Mouse (Mus musculus): ENCODE measurements around the gene Gm16181. TPM values are rescaled to one million over a fixed set of nuclear protein-coding genes. Genes with fewer than 3 reads are reported as not detected.

The Gm16181 gene
- total and polyA plus RNA-seq, 2 experiments from 2014 or later = not detected

DNA sequence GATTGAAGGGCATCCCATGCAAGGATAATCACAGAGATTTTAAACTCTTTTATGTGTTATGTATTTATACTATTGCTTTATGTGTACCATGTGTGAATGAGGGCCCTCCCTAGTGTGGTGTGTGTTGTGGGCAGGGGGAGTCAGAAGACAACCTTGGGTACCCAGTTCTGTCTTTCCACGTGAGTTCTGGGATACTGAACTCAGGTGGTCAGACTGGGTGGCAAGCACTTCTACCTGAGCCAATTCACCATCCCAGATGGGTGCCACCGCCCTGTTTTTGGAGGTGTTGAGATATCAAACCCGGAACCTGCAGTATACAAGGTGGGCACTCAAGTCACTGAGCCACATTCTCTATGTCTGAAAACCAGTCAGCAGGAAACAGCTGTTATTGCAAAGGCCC is 51.6 kb downstream of the Gm16181 start:
- no peak overlapping the region for H3K27ac ChIP-seq (ENCODE audit: low read depth, low read length)
- no peak overlapping the region for H3K9ac ChIP-seq
- H3K9me3 ChIP-seq (ENCODE audit: low read length) = no peaks in the 10 kb centered on the region
- TF ChIP-seq CTCF (IDR thresholded peaks at IDR 0.05; ENCODE audit: low read depth) = no peak
- H3K4me1 ChIP-seq (ENCODE audit: insufficient read depth) = no peaks in the 10 kb centered on the region
- H3K27me3 ChIP-seq (ENCODE audit: insufficient read depth, low read length) = no peaks in the 10 kb centered on the region
- H3K4me2 ChIP-seq (ENCODE audit: low read depth) = no peak overlapping the region
- no peaks in the 10 kb centered on the region for H3K36me3 ChIP-seq (ENCODE audit: insufficient read depth)
- no peak overlapping the region for H3K4me3 ChIP-seq (ENCODE audit: low read depth, low read length)
- DNase-seq = no peak
- no peak for ATAC-seq
- 78% methylated on average over 3 of the region's 3 CpGs for WGBS

Small RNA genes within 50 kb of the gene (microRNA-seq; reads per million reads assigned to microRNA genes)
- gene Mir6973a (0 reads per million in 2 experiments), gene Mir6974 (0 reads per million in 2 experiments), gene Mir6975 (0.77 to 3.5 reads per million in 2 experiments), gene Mir8094 (0.39 to 0.49 reads per million in 2 experiments)

Other genes with a start within 250 kb of the Gm16181 start
Only the 30 nearest of the 38 such genes appear.
- 2.2 and 2.7 TPM in 2 replicates for gene Sapcd1, start 192.8 kb upstream of the Gm16181 start, total RNA-seq (2014; rRNA removed)
- 1.6 TPM in 2 replicates for gene Sapcd1, start 192.8 kb upstream of the Gm16181 start, polyA plus RNA-seq (2015; fragmentation: Nextera tagmentation; extraction: Ambion mirVana)
- gene Msh5, start 174.1 kb upstream of the Gm16181 start, total RNA-seq (2014; rRNA removed) = 1.3 and 2.2 TPM in 2 replicates
- gene Msh5, start 174.1 kb upstream of the Gm16181 start, polyA plus RNA-seq (2015; fragmentation: Nextera tagmentation; extraction: Ambion mirVana) = 1.1 and 1.3 TPM in 2 replicates
- gene Clic1, start 170.9 kb upstream of the Gm16181 start, total RNA-seq (2014; rRNA removed) = 26.8 and 29.3 TPM in 2 replicates
- gene Clic1, start 170.9 kb upstream of the Gm16181 start, polyA plus RNA-seq (2015; fragmentation: Nextera tagmentation; extraction: Ambion mirVana) = 47.9 and 50.5 TPM in 2 replicates
- 167 and 220 TPM in 2 replicates for gene Ddah2, start 161.8 kb upstream of the Gm16181 start, total RNA-seq (2014; rRNA removed)
- 261 and 299 TPM in 2 replicates for gene Ddah2, start 161.8 kb upstream of the Gm16181 start, polyA plus RNA-seq (2015; fragmentation: Nextera tagmentation; extraction: Ambion mirVana)
- gene Ly6g6c, start 155.4 kb upstream of the Gm16181 start, total RNA-seq (2014; rRNA removed) = not detected in 2 replicates
- gene Ly6g6c, start 155.4 kb upstream of the Gm16181 start, polyA plus RNA-seq (2015; fragmentation: Nextera tagmentation; extraction: Ambion mirVana) = not detected in 2 replicates
- not detected in 2 replicates for gene Mpig6b, start 154.7 kb upstream of the Gm16181 start, total RNA-seq (2014; rRNA removed)
- gene Mpig6b, start 154.7 kb upstream of the Gm16181 start, polyA plus RNA-seq (2015; fragmentation: Nextera tagmentation; extraction: Ambion mirVana) = 0.08 TPM in 2 replicates
- gene Ly6g6e, start 143.9 kb upstream of the Gm16181 start, total RNA-seq (2014; rRNA removed) = 0.38 and 3.9 TPM in 2 replicates
- gene Ly6g6e, start 143.9 kb upstream of the Gm16181 start, polyA plus RNA-seq (2015; fragmentation: Nextera tagmentation; extraction: Ambion mirVana) = 2.9 and 3.9 TPM in 2 replicates
- gene Ly6g6d, start 142.8 kb upstream of the Gm16181 start, total RNA-seq (2014; rRNA removed) = 3.8 TPM in 1 of 2 replicates, not detected in the other
- 1.2 and 1.6 TPM in 2 replicates for gene Ly6g6d, start 142.8 kb upstream of the Gm16181 start, polyA plus RNA-seq (2015; fragmentation: Nextera tagmentation; extraction: Ambion mirVana)
- gene Ly6g6f, start 135.2 kb upstream of the Gm16181 start, total RNA-seq (2014; rRNA removed) = 0.23 TPM in 1 of 2 replicates, not detected in the other
- gene Ly6g6f, start 135.2 kb upstream of the Gm16181 start, polyA plus RNA-seq (2015; fragmentation: Nextera tagmentation; extraction: Ambion mirVana) = not detected in 2 replicates
- gene Abhd16a, start 131.6 kb upstream of the Gm16181 start, total RNA-seq (2014; rRNA removed) = 139 and 202 TPM in 2 replicates
- gene Abhd16a, start 131.6 kb upstream of the Gm16181 start, polyA plus RNA-seq (2015; fragmentation: Nextera tagmentation; extraction: Ambion mirVana) = 92.8 and 96.3 TPM in 2 replicates
- not detected in 2 replicates for gene Ly6g5c, start 112.6 kb upstream of the Gm16181 start, total RNA-seq (2014; rRNA removed)
- not detected in 2 replicates for gene Ly6g5c, start 112.6 kb upstream of the Gm16181 start, polyA plus RNA-seq (2015; fragmentation: Nextera tagmentation; extraction: Ambion mirVana)
- gene Ly6g5b, start 105.4 kb upstream of the Gm16181 start, total RNA-seq (2014; rRNA removed) = 0.54 and 1.1 TPM in 2 replicates
- gene Ly6g5b, start 105.4 kb upstream of the Gm16181 start, polyA plus RNA-seq (2015; fragmentation: Nextera tagmentation; extraction: Ambion mirVana) = 0.55 and 1.1 TPM in 2 replicates
- gene Gpank1, start 99.4 kb upstream of the Gm16181 start, total RNA-seq (2014; rRNA removed) = 16.9 and 20.5 TPM in 2 replicates
- gene Gpank1, start 99.4 kb upstream of the Gm16181 start, polyA plus RNA-seq (2015; fragmentation: Nextera tagmentation; extraction: Ambion mirVana) = 19.7 and 20.8 TPM in 2 replicates
- 240 and 247 TPM in 2 replicates for gene Csnk2b, start 98.8 kb upstream of the Gm16181 start, total RNA-seq (2014; rRNA removed)
- gene Csnk2b, start 98.8 kb upstream of the Gm16181 start, polyA plus RNA-seq (2015; fragmentation: Nextera tagmentation; extraction: Ambion mirVana) = 334 and 335 TPM in 2 replicates
- 15.3 and 26.2 TPM in 2 replicates for gene D17H6S53E, start 94.5 kb upstream of the Gm16181 start, total RNA-seq (2014; rRNA removed)
- 7.4 and 8.0 TPM in 2 replicates for gene D17H6S53E, start 94.5 kb upstream of the Gm16181 start, polyA plus RNA-seq (2015; fragmentation: Nextera tagmentation; extraction: Ambion mirVana)
- gene Apom, start 88.8 kb upstream of the Gm16181 start, total RNA-seq (2014; rRNA removed) = 0.71 and 0.77 TPM in 2 replicates
- not detected in 2 replicates for gene Apom, start 88.8 kb upstream of the Gm16181 start, polyA plus RNA-seq (2015; fragmentation: Nextera tagmentation; extraction: Ambion mirVana)
- gene Bag6, start 85.7 kb upstream of the Gm16181 start, total RNA-seq (2014; rRNA removed) = 285 and 340 TPM in 2 replicates
- gene Bag6, start 85.7 kb upstream of the Gm16181 start, polyA plus RNA-seq (2015; fragmentation: Nextera tagmentation; extraction: Ambion mirVana) = 68.2 and 71.9 TPM in 2 replicates
- 112 and 155 TPM in 2 replicates for gene Prrc2a, start 55.9 kb upstream of the Gm16181 start, total RNA-seq (2014; rRNA removed)
- 56.7 and 85.3 TPM in 2 replicates for gene Prrc2a, start 55.9 kb upstream of the Gm16181 start, polyA plus RNA-seq (2015; fragmentation: Nextera tagmentation; extraction: Ambion mirVana)
- gene Aif1, start 44.8 kb upstream of the Gm16181 start, total RNA-seq (2014; rRNA removed) = 1.9 and 3.6 TPM in 2 replicates
- gene Aif1, start 44.8 kb upstream of the Gm16181 start, polyA plus RNA-seq (2015; fragmentation: Nextera tagmentation; extraction: Ambion mirVana) = 8.4 and 10.0 TPM in 2 replicates
- gene Lst1, start 32.4 kb upstream of the Gm16181 start, total RNA-seq (2014; rRNA removed) = 15.7 and 17.4 TPM in 2 replicates
- 11.4 and 12.7 TPM in 2 replicates for gene Lst1, start 32.4 kb upstream of the Gm16181 start, polyA plus RNA-seq (2015; fragmentation: Nextera tagmentation; extraction: Ambion mirVana)
- 0.76 and 1.1 TPM in 2 replicates for gene Ltb, start 26.4 kb upstream of the Gm16181 start, total RNA-seq (2014; rRNA removed)
- gene Ltb, start 26.4 kb upstream of the Gm16181 start, polyA plus RNA-seq (2015; fragmentation: Nextera tagmentation; extraction: Ambion mirVana) = 0.64 and 1.1 TPM in 2 replicates
- gene Tnf, start 18.8 kb upstream of the Gm16181 start, total RNA-seq (2014; rRNA removed) = 0.71 TPM in 1 of 2 replicates, not detected in the other
- 0.09 TPM in 1 of 2 replicates, not detected in the other for gene Tnf, start 18.8 kb upstream of the Gm16181 start, polyA plus RNA-seq (2015; fragmentation: Nextera tagmentation; extraction: Ambion mirVana)
- gene Lta, start 15.5 kb upstream of the Gm16181 start, total RNA-seq (2014; rRNA removed) = 0.38 TPM in 1 of 2 replicates, not detected in the other
- gene Lta, start 15.5 kb upstream of the Gm16181 start, polyA plus RNA-seq (2015; fragmentation: Nextera tagmentation; extraction: Ambion mirVana) = 0.50 and 0.80 TPM in 2 replicates
- gene Atp6v1g2, start 12.8 kb downstream of the Gm16181 start, total RNA-seq (2014; rRNA removed) = 59.7 and 81.4 TPM in 2 replicates
- gene Atp6v1g2, start 12.8 kb downstream of the Gm16181 start, polyA plus RNA-seq (2015; fragmentation: Nextera tagmentation; extraction: Ambion mirVana) = 121 and 146 TPM in 2 replicates
- 17.1 and 24.5 TPM in 2 replicates for gene Nfkbil1, start 15.0 kb downstream of the Gm16181 start, total RNA-seq (2014; rRNA removed)
- gene Nfkbil1, start 15.0 kb downstream of the Gm16181 start, polyA plus RNA-seq (2015; fragmentation: Nextera tagmentation; extraction: Ambion mirVana) = 12.3 and 12.4 TPM in 2 replicates
- gene Ddx39b, start 20.9 kb downstream of the Gm16181 start, total RNA-seq (2014; rRNA removed) = 305 and 336 TPM in 2 replicates
- 357 and 382 TPM in 2 replicates for gene Ddx39b, start 20.9 kb downstream of the Gm16181 start, polyA plus RNA-seq (2015; fragmentation: Nextera tagmentation; extraction: Ambion mirVana)
- gene H2-D1, start 41.9 kb downstream of the Gm16181 start, total RNA-seq (2014; rRNA removed) = 54.9 and 63.3 TPM in 2 replicates
- gene H2-D1, start 41.9 kb downstream of the Gm16181 start, polyA plus RNA-seq (2015; fragmentation: Nextera tagmentation; extraction: Ambion mirVana) = 74.5 and 95.9 TPM in 2 replicates
- gene H2-Q1, start 99.6 kb downstream of the Gm16181 start, total RNA-seq (2014; rRNA removed) = 0.46 and 1.00 TPM in 2 replicates
- gene H2-Q1, start 99.6 kb downstream of the Gm16181 start, polyA plus RNA-seq (2015; fragmentation: Nextera tagmentation; extraction: Ambion mirVana) = 0.45 and 0.74 TPM in 2 replicates
- gene H2-Q2, start 121.4 kb downstream of the Gm16181 start, total RNA-seq (2014; rRNA removed) = 5.5 and 16.2 TPM in 2 replicates
- 4.5 and 8.0 TPM in 2 replicates for gene H2-Q2, start 121.4 kb downstream of the Gm16181 start, polyA plus RNA-seq (2015; fragmentation: Nextera tagmentation; extraction: Ambion mirVana)
- gene H2-Q4, start 158.8 kb downstream of the Gm16181 start, total RNA-seq (2014; rRNA removed) = 3.2 and 5.1 TPM in 2 replicates
- gene H2-Q4, start 158.8 kb downstream of the Gm16181 start, polyA plus RNA-seq (2015; fragmentation: Nextera tagmentation; extraction: Ambion mirVana) = 0.84 and 1.3 TPM in 2 replicates

Measured in forebrain, postnatal 0 days (tissue).